Mouse (Mus musculus) large intestine, adult 2 months (tissue): ENCODE measurements around the gene Rpl34. TPM values are rescaled to one million over a fixed set of nuclear protein-coding genes. Genes with fewer than 3 reads are reported as not detected.

Experiments
- DNase-seq: peaks from one replicate; pipeline ENCODE4 v3.0.0-alpha.2; 2012; ENCODE audit warnings: low read depth, low spot score
- WGBS: fragments of 180-500 bp; shearing (Covaris S2); methylation state at CpG from one replicate; pipeline ENCODE4 v1.1.7; 2018; 5-methylcytosine and 5-hydroxymethylcytosine counted together
- polyA plus RNA-seq: library from polyadenylated mRNA; depleted of rRNA; stranded (reverse); fragments of >200 nt; gene quantifications from 2 replicates; pipeline ENCODE4 v1.2.3, GENCODE M21; 2012; rRNA removed

The Rpl34 gene
- polyA plus RNA-seq, 1 experiment, result 2,456 TPM

DNA sequence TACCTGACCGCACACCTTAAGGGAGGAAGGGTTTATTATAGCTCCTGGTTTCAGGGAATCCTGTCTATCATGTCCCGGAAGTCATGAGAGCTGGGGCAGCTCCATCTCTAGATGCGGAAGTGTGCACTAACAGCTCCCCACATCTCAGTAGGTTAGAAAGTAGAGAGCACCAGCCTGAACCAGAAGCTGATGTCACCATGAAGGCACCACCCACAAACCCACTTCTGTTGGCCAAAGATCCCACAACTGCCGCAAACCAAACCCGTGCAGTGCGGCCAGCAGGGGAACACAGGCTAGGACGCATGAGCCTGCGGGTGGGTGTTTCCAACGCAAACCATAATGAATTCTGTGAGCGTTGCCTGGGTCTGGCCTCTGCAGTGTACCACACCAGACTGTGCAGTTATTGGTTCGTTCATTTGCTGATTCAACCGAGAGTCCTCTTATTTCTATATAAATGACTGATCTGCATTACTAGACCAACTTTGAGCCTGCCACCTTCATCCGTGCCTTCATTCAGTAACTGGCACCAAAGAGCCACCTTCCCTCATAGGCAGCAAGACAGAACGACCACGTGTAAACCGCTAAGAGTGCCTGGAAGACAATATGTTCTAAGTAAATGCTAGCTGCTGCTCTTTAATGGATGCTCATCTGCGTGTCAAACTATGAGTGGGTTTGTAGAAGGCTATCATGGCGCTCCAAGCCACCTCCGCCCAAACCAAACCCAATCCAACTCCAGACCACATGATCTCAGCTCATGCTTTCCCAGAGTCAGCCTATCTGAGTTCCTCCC is 52.3 kb downstream of the Rpl34 start:
- DNase-seq, result no peak
- WGBS, result 95% methylated on average over 19 of the region's 19 CpGs

Other genes with a start within 250 kb of the Rpl34 start
- 0.29 and 0.62 TPM in 2 replicates for gene Etnppl, start 113.0 kb downstream of the Rpl34 start, polyA plus RNA-seq
- 127 and 153 TPM in 2 replicates for gene Ostc, start 21.0 kb downstream of the Rpl34 start, polyA plus RNA-seq